Comparison of ENCODE assay signal across 9 mouse cellular contexts in the genomic region with DNA sequence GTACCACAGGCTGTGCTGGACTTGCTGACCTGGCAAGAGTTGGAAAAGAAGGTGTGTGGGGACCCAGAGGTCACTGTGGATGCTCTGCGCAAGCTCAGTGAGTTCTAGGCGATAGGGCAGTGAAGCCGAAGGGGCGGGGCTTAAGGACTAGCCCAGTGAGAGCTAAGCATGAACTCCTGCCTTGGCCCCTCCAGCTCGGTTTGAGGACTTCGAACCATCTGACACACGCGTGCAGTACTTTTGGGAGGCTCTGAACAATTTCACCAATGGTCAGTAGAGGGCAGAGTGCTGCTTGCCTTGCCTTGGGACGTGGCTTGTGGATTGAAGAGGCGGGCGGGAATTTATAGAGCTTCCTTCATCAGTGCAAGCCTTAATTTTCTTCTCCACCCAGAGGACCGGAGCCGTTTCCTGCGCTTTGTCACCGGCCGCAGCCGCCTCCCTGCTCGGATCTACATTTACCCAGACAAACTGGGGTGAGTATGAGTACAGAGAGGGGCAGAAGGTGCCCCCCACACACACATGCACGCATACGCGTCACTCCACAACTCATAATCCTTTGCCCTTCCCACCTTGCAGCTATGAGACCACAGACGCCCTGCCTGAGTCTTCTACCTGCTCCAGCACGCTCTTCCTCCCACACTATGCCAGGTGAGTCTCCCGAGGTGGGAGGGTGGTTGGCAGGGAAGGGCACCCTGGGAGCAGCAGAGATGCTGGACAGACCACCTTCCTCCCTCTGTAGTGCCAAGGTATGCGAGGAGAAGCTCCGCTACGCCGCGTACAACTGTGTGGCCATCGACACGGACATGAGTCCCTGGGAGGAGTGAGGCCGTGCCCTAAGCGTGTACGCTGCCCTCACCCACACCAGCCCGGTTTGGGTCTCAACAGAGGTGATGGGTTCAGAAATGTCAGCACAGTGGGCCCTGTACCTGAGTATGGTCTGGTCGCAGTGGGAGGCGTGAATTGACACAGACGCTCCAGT. TPM values are rescaled to one million over a fixed set of nuclear protein-coding genes. Genes with fewer than 3 reads are reported as not detected.
DNase-seq lines count a peak whose midpoint lies in the region; ATAC-seq and TF ChIP-seq lines count a peak whose summit lies in the region.
"Had no signal": no experiment of that assay in that cellular context is flagged by ENCODE, and none has a peak within 500 bp of the region (broad histone marks: within the 10 kb centered on the region; RNA-seq: fewer than 3 reads in every experiment).

No protein-coding gene starts in this region.

- no peaks in the 10 kb centered on the region for H3K9me3 ChIP-seq in limb, embryonic 10.5 days (replicated peaks)

- no peak for TF ChIP-seq POLR2A in small intestine, adult 2 months (IDR thresholded peaks at IDR 0.05; ENCODE audit: low read depth, low read length)

- peak; percentile 79 for TF ChIP-seq CTCF in left cerebral cortex, adult 2 months (IDR thresholded peaks at IDR 0.05)
- TF ChIP-seq CTCF in small intestine, adult 2 months (IDR thresholded peaks at IDR 0.05; ENCODE audit: extremely low read depth, insufficient read length, insufficient replicate concordance, low read depth, low read length): peak; percentile 70; the same call in 1 of the 2 replicates

- DNase-seq in left cerebral cortex, adult 2 months (ENCODE audit: extremely low spot score in 1 of 2, low spot score in 2 of 2): peak; percentile 54 to 55
- DNase-seq in left cerebral cortex, adult 11 months (ENCODE audit: low spot score): no peak
- DNase-seq in cerebellum, adult 9-11 months: peak; percentile 63
- peak; percentile 78 for DNase-seq in forelimb bud, embryonic 11.5 days (ENCODE audit: low read depth, low spot score)
- DNase-seq in limb, embryonic 10.5 days (ENCODE audit: low spot score): peak; percentile 67
- DNase-seq in mesoderm, embryonic 11.5 days (ENCODE audit: low read depth, low spot score): peak; percentile 78

- intact Hi-C loops in left cerebral cortex, adult 2 months (cut with DNase I): loop anchor here (2.0 kb wide), 1 partner anchor 138 kb away; no protein-coding TSS in a partner anchor

- ATAC-seq in inflammation-experienced regulatory T-cells, adult 6 months: peak; percentile 70

- H3K27me3 ChIP-seq in limb, embryonic 10.5 days (ENCODE audit: low read depth, poor library complexity, severe bottlenecking): 0 out of 2 replicates have a peak, but pooled peaks cover 4% of the 10 kb centered on the region
- no peaks in the 10 kb centered on the region for H3K27me3 ChIP-seq in small intestine, adult 2 months (ENCODE audit: control insufficient read depth, insufficient read depth, low read length)

- WGBS in limb, embryonic 10.5 days: 58% methylated on average over 38 of the region's 38 CpGs
- 68% methylated on average over 38 of the region's 38 CpGs for WGBS in small intestine, adult 2 months

- H3K36me3 ChIP-seq in limb, embryonic 10.5 days: peaks cover 28% of the 10 kb centered on the region
- H3K36me3 ChIP-seq in small intestine, adult 2 months (ENCODE audit: control insufficient read depth, insufficient read depth, low read length): peaks cover 63% of the 10 kb centered on the region

- no peak overlapping the region for H3K4me3 ChIP-seq in left cerebral cortex, adult 2 months
- peak overlapping the region; percentile 19 for H3K4me3 ChIP-seq in limb, embryonic 10.5 days
- no peak overlapping the region for H3K4me3 ChIP-seq in small intestine, adult 2 months (ENCODE audit: low read depth, low read length)
- H3K4me3 ChIP-seq: myocyte had no signal

- peaks cover 13% of the 10 kb centered on the region for H3K4me1 ChIP-seq in limb, embryonic 10.5 days
- H3K4me1 ChIP-seq in small intestine, adult 2 months (ENCODE audit: control insufficient read depth, insufficient read depth, insufficient read length, low read length): no peaks in the 10 kb centered on the region

- H3K27ac ChIP-seq in left cerebral cortex, adult 2 months: no peak overlapping the region
- H3K27ac ChIP-seq in limb, embryonic 10.5 days: peak overlapping the region; percentile 56
- H3K27ac ChIP-seq in small intestine, adult 2 months (ENCODE audit: insufficient read depth, low read depth, low read length): no peak overlapping the region

RNA-seq across cellular contexts. Expression of a gene that starts 7.7 kb away (rescaled TPM):
- total RNA-seq in left cerebral cortex, adult 2 months (2021): 10 to 100 TPM; 41.9 to 43.6 TPM
- 1 to 10 TPM; 5.4 to 9.3 (median 7.2) TPM for polyA plus RNA-seq in inflammation-experienced regulatory T-cells, adult 6 months (2017; shearing (Covaris generic))
- 7.9 and 9.6 TPM in 2 replicates for polyA plus RNA-seq in limb, embryonic 10.5 days (2016; fragmentation: Nextera tagmentation; extraction: Ambion mirVana)
- polyA plus RNA-seq in small intestine, adult 2 months (2012; rRNA removed): 68.8 and 261 TPM in 2 replicates

RNA-seq across cellular contexts. Expression of a gene that starts 8.6 kb away (rescaled TPM):
- 10 to 100 TPM; 62.2 to 65.5 TPM for total RNA-seq in left cerebral cortex, adult 2 months (2021)
- polyA plus RNA-seq in inflammation-experienced regulatory T-cells, adult 6 months (2017; shearing (Covaris generic)): 10 to 100 TPM; 66.2 to 80.0 (median 77.7) TPM
- polyA plus RNA-seq in limb, embryonic 10.5 days (2016; fragmentation: Nextera tagmentation; extraction: Ambion mirVana): 121 and 129 TPM in 2 replicates
- polyA plus RNA-seq in small intestine, adult 2 months (2012; rRNA removed): 19.8 and 35.5 TPM in 2 replicates

RNA-seq across cellular contexts. Expression of a gene that starts 16.4 kb away (rescaled TPM):
- total RNA-seq in left cerebral cortex, adult 2 months (2021): 10 to 100 TPM; 14.8 to 21.3 TPM
- 10 to 100 TPM; 26.8 to 42.3 (median 40.3) TPM for polyA plus RNA-seq in inflammation-experienced regulatory T-cells, adult 6 months (2017; shearing (Covaris generic))
- polyA plus RNA-seq in limb, embryonic 10.5 days (2016; fragmentation: Nextera tagmentation; extraction: Ambion mirVana): 63.3 and 74.0 TPM in 2 replicates
- polyA plus RNA-seq in small intestine, adult 2 months (2012; rRNA removed): 0.86 and 1.5 TPM in 2 replicates

Comparison
In these comparisons a context has a peak if more than half of its experiments do, and no peak if none do; other contexts are left out.
1. RNA of a gene that starts 16.4 kb away (polyA plus RNA-seq): 63.3 to 74.0 TPM in limb, embryonic 10.5 days and 26.8 to 42.3 TPM in inflammation-experienced regulatory T-cells, adult 6 months; 0.86 to 1.5 TPM in small intestine, adult 2 months; every median in the first group is over 10 times any median in the second.